Mouse (Mus musculus) central nervous system, embryonic 18 days (tissue): ENCODE data around the gene Prdm10. TPM values are rescaled to one million over a fixed set of nuclear protein-coding genes. Genes with fewer than 3 reads are reported as not detected.

Experiments
- polyA plus RNA-seq: library from polyadenylated mRNA; depleted of rRNA; stranded (reverse); fragments of >200 nt; gene quantifications from 2 replicates; pipeline ENCODE4 v1.2.3, GENCODE M21; 2012; rRNA removed

The Prdm10 gene
- 27.3 and 27.8 TPM in 2 replicates for polyA plus RNA-seq

DNA sequence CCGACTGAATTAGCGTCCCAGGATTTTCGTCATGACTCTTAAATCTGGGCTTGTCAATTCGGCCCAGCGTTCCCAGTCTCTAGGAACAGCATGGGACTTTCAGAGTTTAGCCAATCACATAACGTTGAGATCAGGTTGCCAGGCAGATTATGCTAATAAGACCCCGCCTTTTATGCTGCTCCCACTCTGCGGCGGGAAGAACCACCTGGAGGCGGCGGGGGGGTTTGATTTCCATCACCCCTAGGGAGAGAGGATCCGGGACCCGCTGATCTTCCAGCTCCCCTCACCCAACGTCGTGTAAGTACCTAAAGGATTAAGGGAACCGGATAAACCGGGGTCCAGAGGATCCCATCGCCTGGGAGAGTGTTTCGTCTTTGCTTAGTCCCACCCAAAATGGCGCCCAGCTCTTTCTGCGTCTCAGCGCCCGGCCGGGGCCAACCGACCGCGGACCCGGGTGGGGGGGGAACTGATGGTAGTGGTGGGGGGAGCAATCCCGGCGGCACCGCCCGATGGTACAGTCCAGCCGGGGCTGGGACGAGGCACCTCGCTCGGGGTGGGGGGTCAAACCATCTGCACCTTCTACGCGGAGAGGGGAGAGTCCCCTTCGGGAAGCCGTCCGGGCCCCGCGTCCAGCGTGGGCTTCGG lies at the start of gene Prdm10:
Gene Prdm10 (plus strand): TSS at position 173 of the 645 bp plus-strand sequence.

DNA sequence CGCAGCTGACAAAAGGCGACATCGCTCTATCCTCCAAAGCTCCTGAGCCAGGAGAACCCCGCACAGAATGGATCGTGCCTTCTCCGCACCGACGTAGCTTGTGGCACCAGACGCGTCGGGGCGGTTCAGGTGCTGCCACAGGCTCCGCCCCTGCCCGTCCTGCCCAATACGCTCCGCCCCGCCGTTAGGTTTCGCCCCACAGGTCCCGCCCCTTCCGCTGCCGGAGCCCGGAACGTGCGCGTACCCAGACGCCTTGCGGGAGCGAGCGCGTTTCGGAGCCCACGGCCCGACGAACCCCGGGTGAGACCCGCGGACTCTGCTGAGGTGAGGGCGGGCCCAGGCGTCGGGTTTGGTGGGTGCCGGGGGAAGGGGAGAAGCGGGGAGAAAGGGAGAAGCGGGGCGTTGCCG lies 105.6 kb downstream of the Prdm10 start, which contains the start of gene Nfrkb:
Gene Nfrkb (plus strand): TSS at position 246 of the 408 bp plus-strand sequence.

Other genes starting within 250 kb of the Prdm10 start
- 6.8 TPM in 2 replicates for gene Zbtb44, start 249.9 kb upstream of the Prdm10 start, polyA plus RNA-seq
- gene St14, start 148.7 kb upstream of the Prdm10 start, polyA plus RNA-seq = 0.76 and 1.9 TPM in 2 replicates
- 371 and 372 TPM in 2 replicates for gene Aplp2, start 68.7 kb upstream of the Prdm10 start, polyA plus RNA-seq
- gene Nfrkb, start 105.7 kb downstream of the Prdm10 start, polyA plus RNA-seq = 31.2 and 34.1 TPM in 2 replicates
- 0.14 and 0.24 TPM in 2 replicates for gene Tmem45b, start 183.9 kb downstream of the Prdm10 start, polyA plus RNA-seq